Mouse (Mus musculus) hindbrain, embryonic 11.5 days (tissue): ENCODE measurements around the gene Kcnj9. TPM values are rescaled to one million over a fixed set of nuclear protein-coding genes. Genes with fewer than 3 reads are reported as not detected.

Experiments used
- ATAC-seq: fragments of 200-750 bp; cut with Nextera tagmentation; 2 replicates; pipeline ENCODE4 v1.8.0; 2017; ENCODE audit warnings: mild to moderate bottlenecking, moderate TSS enrichment, moderate library complexity; ENCODE audit not compliant: low FRiP score
- DNase-seq: peaks from one replicate; pipeline ENCODE4 v3.0.0-alpha.2; 2015; ENCODE audit warnings: low spot score
- H3K27ac ChIP-seq: fragments of 300-500 bp; sonication (generic); 2 replicates; pipeline ENCODE4 v1.5.1; 2014; ENCODE audit warnings: mild to moderate bottlenecking, low read depth, low read length
- H3K27me3 ChIP-seq: fragments of 300-500 bp; sonication (generic); 2 replicates; pipeline ENCODE4 v1.6.1; 2014; ENCODE audit warnings: mild to moderate bottlenecking, low read length, moderate library complexity, mixed read lengths; ENCODE audit not compliant: control insufficient read depth, insufficient read depth
- H3K36me3 ChIP-seq: fragments of 300-500 bp; sonication (generic); 2 replicates; pipeline ENCODE4 v1.6.1; 2014; ENCODE audit warnings: mild to moderate bottlenecking, low read length, moderate library complexity, mixed read lengths; ENCODE audit not compliant: control insufficient read depth, insufficient read depth
- H3K4me1 ChIP-seq: fragments of 300-500 bp; sonication (generic); replicated peaks from 2 replicates; pipeline ENCODE4 v1.6.1; 2014; ENCODE audit warnings: low read length, mixed read lengths; ENCODE audit not compliant: control insufficient read depth, insufficient read depth
- H3K4me2 ChIP-seq: fragments of 300-500 bp; sonication (generic); replicated peaks from 2 replicates; pipeline ENCODE4 v1.6.1; 2014; ENCODE audit warnings: mild to moderate bottlenecking, low read depth, low read length
- H3K4me3 ChIP-seq: fragments of 300-500 bp; sonication (generic); 2 replicates; pipeline ENCODE4 v1.5.1; 2014; ENCODE audit warnings: low read depth, low read length
- H3K9ac ChIP-seq: fragments of 300-500 bp; sonication (generic); 2 replicates; pipeline ENCODE4 v1.6.1; 2014; ENCODE audit warnings: low read depth, low read length
- H3K9me3 ChIP-seq: fragments of 300-500 bp; sonication (generic); 2 replicates; pipeline ENCODE4 v1.6.1; 2016; ENCODE audit warnings: low read length; ENCODE audit not compliant: control insufficient read depth
- WGBS: fragments of 180-500 bp; shearing (Covaris S2); extraction: QIAGEN DNeasy Blood & Tissue Kit; methylation state at CpG from one replicate; pipeline ENCODE4 v1.1.7; 2014; 5-methylcytosine and 5-hydroxymethylcytosine counted together
- polyA plus RNA-seq: library from polyadenylated mRNA; unstranded; fragments of >200 nt; fragmentation: Nextera tagmentation; extraction: Ambion mirVana; gene quantifications from 2 replicates; pipeline ENCODE4 v1.2.1, GENCODE M21; 2014

Gene Kcnj9
- polyA plus RNA-seq, 1 experiment from 2014 or later: 0.46 TPM

GRCm38 (mm10) chr1:172341386-172341785 lies 12.3 kb upstream of the Kcnj9 start:
- Histone ChIP-seq H3K27me3 (peaks cover 4% of the 10 kb centered on the region; the same call in 1 of the 2 replicates), H3K4me3 (peak overlapping the region; percentile 46), H3K9me3 (no peaks in the 10 kb centered on the region), H3K36me3 (no peaks in the 10 kb centered on the region), H3K9ac (peak overlapping the region; percentile 49), H3K4me1 (peaks cover 4% of the 10 kb centered on the region; the same call in 1 of the 2 replicates), H3K4me2 (peak overlapping the region; percentile 72), H3K27ac (no peak overlapping the region)
- ATAC-seq (no peak; the same call in 1 of the 2 replicates), DNase-seq (no peak)
- 23% methylated on average over 10 of the region's 10 CpGs for WGBS

GRCm38 (mm10) chr1:172340729-172341321 lies 11.7 kb upstream of the Kcnj9 start, which contains the start of gene Kcnj10:
Gene Kcnj10 (plus strand): TSS chr1:172341210.
- peak within 1 kb of the TSS; percentile 46 for H3K4me3 ChIP-seq
- peak within 1 kb of the TSS; percentile 49 for H3K9ac ChIP-seq
- DNase-seq (peak; percentile 93), ATAC-seq (peak; percentile 97)
- H3K4me1 ChIP-seq: peaks cover 4% of the 10 kb centered on the region; the same call in 1 of the 2 replicates
- no peaks in the 10 kb centered on the region for H3K36me3 ChIP-seq
- peaks cover 4% of the 10 kb centered on the region; the same call in 1 of the 2 replicates for H3K27me3 ChIP-seq
- WGBS: 2% methylated on average over 37 of the region's 38 CpGs
- no peak within 1 kb of the TSS for H3K27ac ChIP-seq
- H3K4me2 ChIP-seq: peak within 1 kb of the TSS; percentile 72
- H3K9me3 ChIP-seq: no peaks in the 10 kb centered on the region

- Histone ChIP-seq H3K4me2 (no peak overlapping the region), H3K27ac (no peak overlapping the region), H3K4me3 (no peak overlapping the region), H3K9me3 (no peaks in the 10 kb centered on the region), H3K9ac (no peak overlapping the region), H3K36me3 (no peaks in the 10 kb centered on the region), H3K4me1 (peaks cover 4% of the 10 kb centered on the region; the same call in 1 of the 2 replicates), H3K27me3 (peaks cover 4% of the 10 kb centered on the region; the same call in 1 of the 2 replicates)
- no peak for DNase-seq
- no peak for ATAC-seq
- WGBS: 34% methylated on average over 2 of the region's 2 CpGs
Measured at GRCm38 (mm10) chr1:172337411-172338185, 8.5 kb upstream of the Kcnj9 start.

- Histone ChIP-seq H3K27me3 (no peaks in the 10 kb centered on the region), H3K4me3 (no peak overlapping the region), H3K27ac (no peak overlapping the region), H3K4me2 (no peak overlapping the region), H3K9ac (no peak overlapping the region), H3K4me1 (no peaks in the 10 kb centered on the region), H3K9me3 (no peaks in the 10 kb centered on the region), H3K36me3 (no peaks in the 10 kb centered on the region)
- DNase-seq: no peak
- WGBS: 81% methylated on average over 15 of the region's 15 CpGs
- no peak for ATAC-seq
Measured at GRCm38 (mm10) chr1:172335804-172336203, 6.7 kb upstream of the Kcnj9 start.

- Histone ChIP-seq H3K9me3 (no peaks in the 10 kb centered on the region), H3K4me1 (peaks cover 6% of the 10 kb centered on the region; the same call in 1 of the 2 replicates), H3K27ac (no peak overlapping the region), H3K4me3 (no peak overlapping the region), H3K36me3 (no peaks in the 10 kb centered on the region), H3K27me3 (peaks cover 3% of the 10 kb centered on the region; the same call in 1 of the 2 replicates), H3K4me2 (no peak overlapping the region), H3K9ac (no peak overlapping the region)
- 18% methylated on average over 3 of the region's 3 CpGs for WGBS
- ATAC-seq (0 out of 2 replicates have a peak, but pooled peaks have one; percentile 46), DNase-seq (no peak)
Measured at GRCm38 (mm10) chr1:172333512-172333911, 4.4 kb upstream of the Kcnj9 start.

- DNase-seq: no peak
- H3K4me1 ChIP-seq: peaks cover 6% of the 10 kb centered on the region; the same call in 1 of the 2 replicates
- no peak overlapping the region for H3K4me3 ChIP-seq
- no peak overlapping the region for H3K27ac ChIP-seq
- H3K36me3 ChIP-seq: no peaks in the 10 kb centered on the region
- H3K9ac ChIP-seq: no peak overlapping the region
- H3K4me2 ChIP-seq: no peak overlapping the region
- ATAC-seq: no peak
- WGBS: 73% methylated on average over 2 of the region's 2 CpGs
- peaks cover 5% of the 10 kb centered on the region; the same call in 1 of the 2 replicates for H3K27me3 ChIP-seq
- no peaks in the 10 kb centered on the region for H3K9me3 ChIP-seq
Measured at GRCm38 (mm10) chr1:172332925-172333324, 3.8 kb upstream of the Kcnj9 start.

- Histone ChIP-seq H3K36me3 (no peaks in the 10 kb centered on the region), H3K27me3 (peaks cover 16% of the 10 kb centered on the region), H3K4me2 (no peak overlapping the region), H3K4me1 (peaks cover 6% of the 10 kb centered on the region; the same call in 1 of the 2 replicates), H3K4me3 (no peak overlapping the region), H3K9me3 (no peaks in the 10 kb centered on the region), H3K27ac (no peak overlapping the region), H3K9ac (no peak overlapping the region)
- ATAC-seq: no peak
- DNase-seq: no peak
- 73% methylated on average over 8 of the region's 8 CpGs for WGBS
Measured at GRCm38 (mm10) chr1:172331422-172331947, 2.4 kb upstream of the Kcnj9 start.

GRCm38 (mm10) chr1:172329616-172330015 lies 498 bp upstream of the Kcnj9 start:
- Histone ChIP-seq H3K27me3 (peaks cover 32% of the 10 kb centered on the region), H3K4me2 (no peak overlapping the region), H3K4me1 (peaks cover 6% of the 10 kb centered on the region), H3K9ac (0 out of 2 replicates have a peak overlapping the region, but pooled peaks have one; percentile 12), H3K4me3 (no peak overlapping the region), H3K27ac (no peak overlapping the region), H3K9me3 (no peaks in the 10 kb centered on the region), H3K36me3 (no peaks in the 10 kb centered on the region)
- DNase-seq (no peak), ATAC-seq (0 out of 2 replicates have a peak, but pooled peaks have one; percentile 1)
- 61% methylated on average over 6 of the region's 6 CpGs for WGBS
